Mouse (Mus musculus) adrenal gland, postnatal 25 days (tissue): ENCODE data around the gene Zmynd19. TPM values are rescaled to one million over a fixed set of nuclear protein-coding genes. Genes with fewer than 3 reads are reported as not detected.

Experiments used
- DNase-seq: peaks from one replicate; pipeline ENCODE4 v3.0.0; 2021; ENCODE audit warnings: mixed read lengths
- long read RNA-seq: library from polyadenylated mRNA; stranded (forward); transcript quantifications from one replicate; pipeline ENCODE4 v2.0.0, GENCODE M21; 2021
- total RNA-seq: library from RNA; stranded (reverse); gene quantifications from 2 replicates; pipeline ENCODE4 v1.2.3, GENCODE M21; 2021

Zmynd19 gene
- total RNA-seq, result 21.3 and 26.6 TPM in 2 replicates
- long read RNA-seq, transcript Zmynd19-201 (6 exons, 3,903 nt), result major isoform, 13 of 16 reads
- long read RNA-seq, partial matches to known transcripts, result 0 of 16 reads
- long read RNA-seq, other reads (novel, unspliced or antisense), result 3 of 16 reads

DNA sequence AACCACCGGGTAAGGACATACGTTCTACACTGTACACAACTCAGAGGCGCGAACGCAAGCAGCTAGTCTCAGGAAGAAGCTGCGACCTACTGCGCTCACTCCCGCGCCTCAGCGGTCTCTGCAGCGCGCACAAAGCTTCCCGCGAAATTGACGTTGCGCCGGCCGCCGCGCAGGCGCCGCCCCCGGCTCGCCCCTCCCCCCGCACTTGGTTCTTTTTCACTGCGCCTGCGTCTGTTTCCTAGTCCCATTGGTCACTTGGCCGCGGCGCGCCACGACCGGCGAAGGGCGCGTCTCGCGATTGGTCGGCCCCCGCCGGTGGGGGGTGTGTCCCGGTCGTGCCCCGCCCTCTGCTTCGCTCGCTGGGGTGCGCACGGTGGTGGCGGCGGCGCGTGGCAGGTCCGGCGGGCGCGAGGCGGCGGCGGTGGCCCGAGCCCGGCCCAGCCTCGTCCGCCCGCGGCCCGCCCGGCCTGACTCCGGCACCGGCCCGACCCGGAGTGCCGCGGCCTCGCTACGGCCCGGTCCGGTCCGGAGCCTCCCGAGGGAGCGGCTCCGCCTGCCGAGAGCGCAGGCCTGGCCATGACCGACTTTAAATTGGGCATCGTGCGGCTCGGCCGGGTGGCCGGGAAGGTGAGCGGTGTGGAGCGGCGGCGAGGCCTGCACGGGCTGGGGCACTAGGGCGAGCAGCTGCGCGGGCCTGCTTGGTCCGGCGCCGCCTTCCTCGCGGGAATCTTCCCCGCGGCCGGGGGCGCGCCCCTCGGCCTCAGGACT, at the start of gene Zmynd19:
Gene Zmynd19 (plus strand): TSS at position 372 of the 768 bp plus-strand sequence.
- DNase-seq, result peak; percentile 99

DNA sequence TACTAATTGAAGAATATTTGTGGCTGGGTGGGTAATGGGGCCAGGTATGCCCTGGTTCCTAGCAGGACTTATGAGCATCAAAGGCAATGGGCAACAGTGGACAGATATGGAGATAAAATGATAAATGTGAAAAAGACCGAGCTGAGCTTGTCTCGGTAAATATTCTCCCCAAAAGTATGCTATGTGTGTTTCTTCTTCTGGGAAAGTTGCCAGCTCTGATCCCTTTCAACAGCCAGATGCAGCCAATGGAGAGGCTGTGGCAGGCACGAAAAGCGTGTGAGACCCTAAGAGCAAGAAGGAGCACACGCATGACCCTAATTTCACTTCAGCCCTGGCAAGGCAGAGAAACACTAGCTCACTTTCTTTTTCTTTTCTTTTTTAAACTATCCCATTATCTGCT, 48.5 kb upstream of the Zmynd19 start:
- no peak for DNase-seq

- DNase-seq, result no peak
These were observed 46.6 kb upstream of the Zmynd19 start for GRCm38 (mm10) chr2:24902999-24903398.

DNA sequence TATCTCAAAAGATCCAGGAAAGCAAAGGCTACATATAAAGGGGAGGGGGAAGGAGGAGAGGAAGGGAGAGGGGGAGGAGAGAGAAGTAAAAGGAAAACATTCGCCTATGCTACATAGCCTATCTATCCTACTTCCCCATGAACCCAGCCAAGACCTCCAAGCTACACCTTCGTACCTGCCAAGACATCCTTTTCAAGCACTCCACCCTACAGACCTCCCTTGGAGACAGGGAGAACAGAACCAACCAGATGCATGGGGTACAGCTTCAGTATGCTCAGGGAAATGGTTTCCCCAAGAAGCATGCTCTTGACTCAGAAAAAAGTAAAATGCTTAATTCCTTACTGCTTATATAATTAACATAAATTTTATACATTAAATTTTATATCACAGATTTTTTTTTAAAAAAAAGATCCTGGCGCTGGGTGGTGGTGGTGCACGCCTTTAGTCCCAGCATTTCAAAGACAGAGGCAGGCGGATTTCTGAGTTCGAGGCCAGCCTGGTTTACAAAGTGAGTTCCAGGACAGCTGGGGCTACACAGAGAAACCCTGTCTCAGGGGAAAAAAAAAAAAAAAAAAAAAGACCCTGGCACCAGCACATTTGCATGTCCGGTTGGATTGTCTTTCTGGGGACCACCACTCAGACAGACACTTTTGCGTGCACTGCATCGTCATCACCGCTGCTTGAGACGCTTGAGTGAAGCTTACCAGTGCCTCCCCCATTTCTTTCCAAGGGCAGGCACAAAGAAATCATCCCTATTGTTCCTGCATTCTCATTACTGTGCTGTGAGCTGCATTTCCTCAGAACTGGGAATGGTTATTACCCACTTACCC, 44.6 kb upstream of the Zmynd19 start:
- no peak for DNase-seq

- DNase-seq, result no peak
These were observed 43.9 kb upstream of the Zmynd19 start for GRCm38 (mm10) chr2:24905653-24906155.

GRCm38 (mm10) chr2:24910481-24910880, 39.1 kb upstream of the Zmynd19 start:
- no peak for DNase-seq

GRCm38 (mm10) chr2:24912189-24912588, 37.4 kb upstream of the Zmynd19 start:
- DNase-seq, result no peak

DNA sequence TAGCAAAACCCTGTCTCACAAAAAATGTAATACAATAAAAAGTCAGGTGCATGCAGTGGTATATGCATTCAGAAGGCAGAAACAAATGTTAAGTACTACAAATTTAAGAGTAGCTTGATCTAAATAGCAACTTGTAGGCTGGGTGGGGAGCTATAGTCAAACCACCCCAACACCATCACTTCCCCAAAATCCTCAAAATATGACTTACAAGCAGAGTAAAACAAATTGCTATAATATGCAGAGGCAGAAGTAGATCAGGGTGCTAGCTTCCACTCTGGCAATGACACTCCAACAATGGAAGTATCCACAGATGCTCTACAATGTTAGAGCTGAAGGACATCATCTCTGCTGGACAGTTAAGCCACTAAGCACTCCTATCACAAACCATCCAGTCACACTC, 37.0 kb upstream of the Zmynd19 start:
- DNase-seq, result no peak

- DNase-seq, result no peak
These were observed 34.8 kb upstream of the Zmynd19 start for GRCm38 (mm10) chr2:24914762-24915161.

- DNase-seq, result peak; percentile 97
These were observed 30.4 kb upstream of the Zmynd19 start, which contains the start of gene Ehmt1 for GRCm38 (mm10) chr2:24918930-24919838. Gene Ehmt1 (minus strand): TSS chr2:24919614.

GRCm38 (mm10) chr2:24919839-24920175, 29.8 kb upstream of the Zmynd19 start:
- no peak for DNase-seq

DNA sequence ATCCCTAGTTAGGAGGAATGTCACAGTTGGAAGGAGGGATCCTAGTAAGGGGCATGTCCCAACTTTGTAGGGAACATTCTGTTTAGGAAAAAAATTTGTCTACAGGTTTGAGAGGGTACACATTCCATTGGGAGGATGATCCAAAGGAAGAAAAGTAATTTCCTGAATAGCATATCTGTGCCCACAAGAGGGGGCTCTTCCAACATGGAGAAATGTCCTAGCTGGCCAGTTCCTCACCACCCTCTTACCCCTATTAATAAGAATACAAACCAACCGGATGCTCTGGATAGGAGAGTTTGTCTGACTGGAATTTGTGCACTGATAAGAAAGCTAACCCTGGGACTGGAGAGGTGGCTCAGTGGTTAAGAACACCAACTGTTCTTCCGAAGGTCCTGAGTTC, 26.0 kb upstream of the Zmynd19 start:
- no peak for DNase-seq

DNA sequence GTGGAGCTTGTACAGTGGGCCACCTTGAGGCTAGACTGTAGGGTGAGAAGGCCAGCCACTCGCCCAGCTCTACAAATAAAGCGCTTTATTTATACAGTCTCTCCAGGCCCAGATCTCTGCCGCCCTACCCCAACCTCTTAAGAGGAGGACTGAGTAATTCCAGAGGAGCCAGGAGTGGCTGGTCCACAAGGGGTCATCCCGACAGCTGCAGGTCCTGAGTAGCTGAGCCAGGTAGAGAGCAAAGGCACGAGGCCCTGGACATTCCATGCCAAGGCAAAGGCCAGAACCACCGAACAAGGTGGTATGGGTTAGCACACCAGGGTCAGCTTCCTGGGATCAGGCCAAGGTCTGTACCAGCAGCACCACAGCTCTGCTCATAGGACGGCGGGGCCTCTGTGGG, 24.3 kb upstream of the Zmynd19 start:
- no peak for DNase-seq

DNA sequence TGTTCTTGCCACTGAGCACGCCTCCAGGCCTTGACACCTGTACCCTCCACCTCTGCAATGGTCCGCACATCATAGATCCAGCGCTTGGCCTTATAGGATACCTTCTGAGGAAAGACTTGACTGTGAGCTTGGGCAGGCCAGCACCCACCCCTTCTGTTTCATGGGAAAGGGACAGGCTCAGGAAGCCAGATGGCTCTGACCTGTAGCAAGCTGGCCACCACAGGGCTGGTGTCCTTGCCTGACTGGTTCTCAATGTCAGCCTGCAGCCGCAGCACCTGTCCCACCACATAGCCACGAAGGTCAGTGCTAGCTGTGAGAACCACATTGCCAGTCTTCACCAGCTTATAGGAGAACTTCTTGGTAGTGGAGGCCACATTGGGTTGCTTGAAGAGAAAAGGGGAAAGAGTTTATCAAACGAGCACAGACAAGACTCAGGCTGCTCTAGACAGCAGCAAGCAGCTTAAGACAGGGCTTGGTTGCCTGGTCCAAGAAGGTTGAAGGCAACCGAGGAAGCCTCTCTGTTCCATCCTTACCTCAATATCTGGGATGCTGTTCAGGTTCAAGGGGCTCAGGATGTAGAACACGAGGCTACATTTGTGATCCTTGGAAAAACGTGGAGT, 23.1 kb upstream of the Zmynd19 start:
- no peak for DNase-seq

GRCm38 (mm10) chr2:24926965-24927358, 22.6 kb upstream of the Zmynd19 start:
- no peak for DNase-seq

- peak; percentile 23 for DNase-seq
These were observed 21.6 kb upstream of the Zmynd19 start for GRCm38 (mm10) chr2:24927810-24928479.

GRCm38 (mm10) chr2:24929119-24929518, 20.5 kb upstream of the Zmynd19 start:
- DNase-seq, result no peak

GRCm38 (mm10) chr2:24929593-24929992, 20.0 kb upstream of the Zmynd19 start:
- no peak for DNase-seq

- DNase-seq, result no peak
These were observed 15.1 kb upstream of the Zmynd19 start for GRCm38 (mm10) chr2:24934441-24934963.

GRCm38 (mm10) chr2:24935057-24935796, 14.4 kb upstream of the Zmynd19 start, which contains the start of gene Arrdc1:
Gene Arrdc1 (minus strand): TSS chr2:24935252.
- DNase-seq, result peak; percentile 89
